Mouse (Mus musculus) kidney, embryonic 15.5 days (tissue): ENCODE data around the gene Vstm4. TPM values are rescaled to one million over a fixed set of nuclear protein-coding genes. Genes with fewer than 3 reads are reported as not detected.

Experiments used
- ATAC-seq: fragments of 200-750 bp; cut with Nextera tagmentation; replicated peaks from 2 replicates; pipeline ENCODE4 v1.8.0; 2017; ENCODE audit warnings: moderate TSS enrichment; ENCODE audit not compliant: low FRiP score
- H3K27ac ChIP-seq: fragments of 300-500 bp; sonication (generic); 2 replicates; pipeline ENCODE4 v1.5.1; 2015; ENCODE audit warnings: mild to moderate bottlenecking, inconsistent platforms
- H3K27me3 ChIP-seq: fragments of 300-500 bp; sonication (generic); 2 replicates; pipeline ENCODE4 v1.6.1; 2015; ENCODE audit warnings: inconsistent platforms
- H3K36me3 ChIP-seq: fragments of 300-500 bp; sonication (generic); 2 replicates; pipeline ENCODE4 v1.6.1; 2015; ENCODE audit warnings: inconsistent platforms
- H3K4me1 ChIP-seq: fragments of 300-500 bp; sonication (generic); 2 replicates; pipeline ENCODE4 v1.6.1; 2015; ENCODE audit warnings: inconsistent platforms
- H3K4me2 ChIP-seq: fragments of 300-500 bp; sonication (generic); 2 replicates; pipeline ENCODE4 v1.6.1; 2015; ENCODE audit warnings: moderate library complexity, mild to moderate bottlenecking, inconsistent platforms
- H3K4me3 ChIP-seq: fragments of 300-500 bp; sonication (generic); replicated peaks from 2 replicates; pipeline ENCODE4 v1.5.1; 2015; ENCODE audit warnings: mild to moderate bottlenecking, inconsistent platforms
- H3K9ac ChIP-seq: fragments of 300-500 bp; sonication (generic); 2 replicates; pipeline ENCODE4 v1.6.1; 2015; ENCODE audit warnings: mild to moderate bottlenecking, inconsistent platforms
- H3K9me3 ChIP-seq: fragments of 300-500 bp; sonication (generic); replicated peaks from 2 replicates; pipeline ENCODE4 v1.6.1; 2016; ENCODE audit warnings: inconsistent platforms
- WGBS: fragments of 180-500 bp; shearing (Covaris S2); methylation state at CpG from one replicate; pipeline ENCODE4 v1.1.7; 2015; ENCODE audit warnings: mixed read lengths; 5-methylcytosine and 5-hydroxymethylcytosine counted together
- polyA plus RNA-seq: library from polyadenylated mRNA; unstranded; fragments of >200 nt; fragmentation: Nextera tagmentation; extraction: Ambion mirVana; gene quantifications from 2 replicates; pipeline ENCODE4 v1.2.1, GENCODE M21; 2015

The Vstm4 gene
- polyA plus RNA-seq, 1 experiment from 2014 or later: 39.7 TPM

- Histone ChIP-seq H3K36me3 (0 out of 2 replicates have a peak, but pooled peaks cover 5% of the 10 kb centered on the region), H3K4me3 (no peak overlapping the region), H3K4me2 (no peak overlapping the region), H3K4me1 (peaks cover 57% of the 10 kb centered on the region), H3K27ac (peak overlapping the region; percentile 78), H3K27me3 (peaks cover 21% of the 10 kb centered on the region; the same call in 1 of the 2 replicates), H3K9me3 (no peaks in the 10 kb centered on the region), H3K9ac (no peak overlapping the region)
- no peak for ATAC-seq
- 60% methylated on average over 11 of the region's 11 CpGs for WGBS
Measured at GRCm38 (mm10) chr14:32859831-32860569, 3.4 kb downstream of the Vstm4 start.

- Histone ChIP-seq H3K4me2 (no peak overlapping the region), H3K4me3 (no peak overlapping the region), H3K9me3 (no peaks in the 10 kb centered on the region), H3K4me1 (peaks cover 54% of the 10 kb centered on the region), H3K9ac (no peak overlapping the region), H3K27me3 (peaks cover 16% of the 10 kb centered on the region; the same call in 1 of the 2 replicates), H3K36me3 (0 out of 2 replicates have a peak, but pooled peaks cover 5% of the 10 kb centered on the region), H3K27ac (peak overlapping the region; percentile 78)
- 8% methylated on average over 6 of the region's 6 CpGs for WGBS
- peak; percentile 74 for ATAC-seq
Measured at GRCm38 (mm10) chr14:32861149-32861581, 4.6 kb downstream of the Vstm4 start.

DNA sequence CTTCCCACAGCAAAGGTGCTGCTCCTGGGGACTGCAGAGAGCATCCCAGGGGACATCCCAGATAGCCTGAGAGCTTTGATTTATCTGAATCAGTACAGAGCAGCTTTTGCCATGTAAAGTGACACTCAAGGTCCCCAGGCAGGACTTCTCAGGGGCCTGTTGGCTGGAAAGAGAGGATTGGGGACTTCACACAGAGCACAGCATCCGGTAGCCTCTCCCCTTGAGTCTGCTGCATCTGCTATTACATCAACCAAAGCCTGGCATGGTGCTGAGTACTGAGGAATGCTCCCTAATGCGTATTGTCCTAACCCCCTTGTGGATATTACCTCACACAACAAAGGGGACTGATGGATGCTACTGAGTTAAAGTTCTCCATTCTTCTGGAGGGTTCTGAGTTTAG, 5.1 kb downstream of the Vstm4 start:
- ATAC-seq: no peak
- WGBS: 46% methylated on average over 2 of the region's 2 CpGs
- Histone ChIP-seq H3K27me3 (peaks cover 16% of the 10 kb centered on the region; the same call in 1 of the 2 replicates), H3K4me1 (peaks cover 50% of the 10 kb centered on the region), H3K36me3 (0 out of 2 replicates have a peak, but pooled peaks cover 5% of the 10 kb centered on the region), H3K4me3 (no peak overlapping the region), H3K27ac (peak overlapping the region; percentile 78), H3K4me2 (no peak overlapping the region), H3K9me3 (no peaks in the 10 kb centered on the region), H3K9ac (no peak overlapping the region)

- H3K36me3 ChIP-seq: 0 out of 2 replicates have a peak, but pooled peaks cover 5% of the 10 kb centered on the region
- no peaks in the 10 kb centered on the region for H3K27me3 ChIP-seq
- H3K9me3 ChIP-seq: no peaks in the 10 kb centered on the region
- H3K4me1 ChIP-seq: peaks cover 21% of the 10 kb centered on the region
- H3K4me2 ChIP-seq: no peak overlapping the region
- 0 out of 2 replicates have a peak overlapping the region, but pooled peaks have one; percentile 24 for H3K27ac ChIP-seq
- H3K9ac ChIP-seq: no peak overlapping the region
- WGBS: 71% methylated on average over 3 of the region's 3 CpGs
- ATAC-seq: no peak
- H3K4me3 ChIP-seq: no peak overlapping the region
Measured at GRCm38 (mm10) chr14:32865331-32865730, 8.8 kb downstream of the Vstm4 start.

DNA sequence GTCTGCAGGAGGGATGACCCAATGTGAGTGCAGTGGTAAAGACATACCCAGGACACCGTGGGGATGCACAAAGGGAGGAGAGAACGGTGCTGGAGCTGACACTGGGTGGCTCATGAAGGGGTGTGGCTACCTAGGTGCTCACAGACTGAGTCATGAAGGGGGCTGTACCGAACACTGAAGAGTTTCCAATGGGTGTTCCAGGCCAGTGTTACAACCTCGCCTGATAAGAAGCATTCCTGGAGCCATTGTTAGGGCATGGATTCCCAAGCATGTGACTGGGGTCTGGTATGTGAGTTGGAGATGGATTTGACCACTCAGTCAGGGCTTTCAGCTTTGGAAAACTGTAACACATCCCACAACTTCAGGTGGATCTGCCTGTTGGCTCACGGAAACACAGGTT, 15.4 kb downstream of the Vstm4 start:
- Histone ChIP-seq H3K9ac (no peak overlapping the region), H3K27ac (no peak overlapping the region), H3K4me2 (no peak overlapping the region), H3K9me3 (no peaks in the 10 kb centered on the region), H3K36me3 (no peaks in the 10 kb centered on the region), H3K27me3 (no peaks in the 10 kb centered on the region), H3K4me3 (no peak overlapping the region), H3K4me1 (no peaks in the 10 kb centered on the region)
- 90% methylated on average over 5 of the region's 5 CpGs for WGBS
- no peak for ATAC-seq

- H3K27ac ChIP-seq: no peak overlapping the region
- H3K27me3 ChIP-seq: no peaks in the 10 kb centered on the region
- no peaks in the 10 kb centered on the region for H3K36me3 ChIP-seq
- no peak overlapping the region for H3K4me2 ChIP-seq
- no peak overlapping the region for H3K4me3 ChIP-seq
- H3K9me3 ChIP-seq: no peaks in the 10 kb centered on the region
- ATAC-seq: no peak
- H3K4me1 ChIP-seq: peaks cover 6% of the 10 kb centered on the region; the same call in 1 of the 2 replicates
- no peak overlapping the region for H3K9ac ChIP-seq
- 58% methylated on average over 6 of the region's 6 CpGs for WGBS
Measured at GRCm38 (mm10) chr14:32877549-32877948, 21.0 kb downstream of the Vstm4 start.

- no peaks in the 10 kb centered on the region for H3K36me3 ChIP-seq
- no peak for ATAC-seq
- no peak overlapping the region for H3K9ac ChIP-seq
- H3K4me3 ChIP-seq: no peak overlapping the region
- H3K4me1 ChIP-seq: peaks cover 6% of the 10 kb centered on the region; the same call in 1 of the 2 replicates
- no peak overlapping the region for H3K27ac ChIP-seq
- no peak overlapping the region for H3K4me2 ChIP-seq
- no peaks in the 10 kb centered on the region for H3K9me3 ChIP-seq
- H3K27me3 ChIP-seq: no peaks in the 10 kb centered on the region
- 86% methylated on average over 5 of the region's 5 CpGs for WGBS
Measured at GRCm38 (mm10) chr14:32880332-32880731, 23.8 kb downstream of the Vstm4 start.

- 64% methylated on average over 1 of the region's 1 CpGs for WGBS
- H3K27me3 ChIP-seq: no peaks in the 10 kb centered on the region
- H3K36me3 ChIP-seq: no peaks in the 10 kb centered on the region
- H3K27ac ChIP-seq: no peak overlapping the region
- no peak overlapping the region for H3K4me3 ChIP-seq
- H3K9me3 ChIP-seq: no peaks in the 10 kb centered on the region
- H3K4me1 ChIP-seq: peaks cover 6% of the 10 kb centered on the region; the same call in 1 of the 2 replicates
- no peak overlapping the region for H3K4me2 ChIP-seq
- no peak for ATAC-seq
- H3K9ac ChIP-seq: no peak overlapping the region
Measured at GRCm38 (mm10) chr14:32881693-32882092, 25.1 kb downstream of the Vstm4 start.

DNA sequence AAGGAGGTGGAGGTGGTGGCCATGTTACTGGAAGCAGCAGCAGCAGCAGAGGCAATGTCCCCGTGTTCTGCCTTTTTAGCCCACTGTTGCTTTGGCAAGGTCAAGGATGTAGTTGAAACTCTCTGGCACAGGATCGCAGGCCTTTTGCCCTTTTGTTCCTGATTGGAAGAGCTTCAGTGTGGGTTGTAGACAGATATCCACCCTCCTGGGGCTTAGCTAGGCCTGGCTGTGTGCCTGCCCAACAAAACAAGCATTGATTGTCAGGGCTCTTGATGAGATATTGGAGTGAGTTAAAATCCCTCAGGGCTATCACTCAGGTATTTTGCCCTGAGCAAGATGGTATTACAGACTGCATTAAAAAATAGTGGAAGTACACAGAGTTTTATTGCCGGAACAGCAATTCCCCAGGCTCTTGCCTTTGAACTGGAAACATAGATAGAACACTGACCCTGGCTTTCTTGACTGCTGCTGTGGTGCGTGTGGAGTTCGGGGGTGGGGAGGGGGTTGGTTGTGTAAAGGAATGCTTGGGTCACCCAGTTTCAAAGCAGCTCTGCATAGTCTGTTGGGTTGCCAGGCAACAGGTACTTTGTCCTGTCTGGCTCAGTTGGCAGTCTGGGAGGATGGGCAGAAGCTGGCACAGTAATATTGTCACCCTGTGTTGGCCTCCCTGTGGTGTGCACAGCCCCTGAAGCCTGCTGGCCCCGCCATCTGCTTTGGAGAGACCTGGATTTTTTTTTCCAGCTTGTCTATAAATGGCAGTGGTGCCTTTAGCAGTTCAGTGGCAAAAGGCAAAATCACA, 32.5 kb downstream of the Vstm4 start:
- Histone ChIP-seq H3K9me3 (no peaks in the 10 kb centered on the region), H3K27me3 (no peaks in the 10 kb centered on the region), H3K4me2 (no peak overlapping the region), H3K4me1 (peaks cover 10% of the 10 kb centered on the region), H3K9ac (no peak overlapping the region), H3K27ac (no peak overlapping the region), H3K36me3 (no peaks in the 10 kb centered on the region), H3K4me3 (no peak overlapping the region)
- 31% methylated on average over 6 of the region's 6 CpGs for WGBS
- ATAC-seq: no peak

- Histone ChIP-seq H3K4me2 (no peak overlapping the region), H3K4me3 (no peak overlapping the region), H3K36me3 (no peaks in the 10 kb centered on the region), H3K4me1 (peaks cover under 1% of the 10 kb centered on the region), H3K9ac (no peak overlapping the region), H3K9me3 (no peaks in the 10 kb centered on the region), H3K27ac (no peak overlapping the region), H3K27me3 (no peaks in the 10 kb centered on the region)
- ATAC-seq: no peak
- 77% methylated on average over 4 of the region's 4 CpGs for WGBS
Measured at GRCm38 (mm10) chr14:32894341-32894853, 37.8 kb downstream of the Vstm4 start.

- ATAC-seq: no peak
- no peaks in the 10 kb centered on the region for H3K4me1 ChIP-seq
- H3K4me3 ChIP-seq: no peak overlapping the region
- no peak overlapping the region for H3K9ac ChIP-seq
- H3K27me3 ChIP-seq: no peaks in the 10 kb centered on the region
- H3K9me3 ChIP-seq: no peaks in the 10 kb centered on the region
- H3K4me2 ChIP-seq: no peak overlapping the region
- no peak overlapping the region for H3K27ac ChIP-seq
- WGBS: 90% methylated on average over 4 of the region's 4 CpGs
- H3K36me3 ChIP-seq: no peaks in the 10 kb centered on the region
Measured at GRCm38 (mm10) chr14:32894878-32895277, 38.3 kb downstream of the Vstm4 start.

- no peak for ATAC-seq
- Histone ChIP-seq H3K36me3 (no peaks in the 10 kb centered on the region), H3K4me1 (no peaks in the 10 kb centered on the region), H3K9ac (no peak overlapping the region), H3K9me3 (no peaks in the 10 kb centered on the region), H3K4me3 (no peak overlapping the region), H3K27me3 (no peaks in the 10 kb centered on the region), H3K27ac (no peak overlapping the region), H3K4me2 (no peak overlapping the region)
- WGBS: 86% methylated on average over 2 of the region's 2 CpGs
Measured at GRCm38 (mm10) chr14:32896896-32897295, 40.3 kb downstream of the Vstm4 start.
